Mouse (Mus musculus) c-Kit-negative CD71-positive TER-119-positive erythroid progenitor cells, embryonic 14.5 days (primary cell): Measurements from ENCODE around the gene Rassf8.

ENCODE experiments used
- DNase-seq: peaks from one replicate; pipeline ENCODE4 v3.0.0-alpha.2; 2013; ENCODE audit warnings: low read depth, low spot score

Rassf8 gene

DNA sequence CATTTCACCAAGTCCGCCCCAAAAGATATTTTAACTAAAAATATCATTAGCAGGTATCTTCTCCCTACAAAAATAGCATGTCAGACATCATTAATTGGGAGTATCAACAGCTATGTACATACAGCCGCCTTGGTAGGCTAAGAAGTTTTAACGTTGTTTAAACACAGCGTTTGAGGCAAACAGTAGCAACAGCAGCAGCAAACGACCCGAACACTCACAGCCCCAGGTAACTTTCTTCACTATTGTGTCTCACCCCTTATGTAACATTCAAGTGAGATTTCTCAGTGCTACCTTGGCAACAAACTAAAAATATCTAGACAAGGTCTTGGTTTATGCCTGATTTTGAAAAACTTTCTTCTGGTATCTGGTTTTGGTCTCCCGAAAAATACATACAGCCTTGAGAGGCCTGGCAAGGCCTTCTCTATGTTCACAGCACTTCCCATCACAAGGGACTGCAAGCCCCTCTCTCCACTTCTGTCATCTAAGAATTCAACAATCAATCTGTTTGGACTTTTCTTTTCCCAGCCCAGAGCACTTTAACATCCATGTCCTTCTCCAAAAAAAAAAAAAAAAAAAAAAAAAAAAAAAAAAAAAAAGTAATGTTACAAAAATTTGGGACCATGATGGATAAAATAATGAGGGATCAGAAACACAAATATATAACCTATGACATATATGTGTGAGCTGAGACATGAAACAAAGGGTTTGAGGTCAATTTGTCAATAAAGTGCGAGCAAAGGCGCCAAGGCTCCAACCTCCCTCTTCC is 115.1 kb downstream of the Rassf8 start:
- DNase-seq = no peak

DNA sequence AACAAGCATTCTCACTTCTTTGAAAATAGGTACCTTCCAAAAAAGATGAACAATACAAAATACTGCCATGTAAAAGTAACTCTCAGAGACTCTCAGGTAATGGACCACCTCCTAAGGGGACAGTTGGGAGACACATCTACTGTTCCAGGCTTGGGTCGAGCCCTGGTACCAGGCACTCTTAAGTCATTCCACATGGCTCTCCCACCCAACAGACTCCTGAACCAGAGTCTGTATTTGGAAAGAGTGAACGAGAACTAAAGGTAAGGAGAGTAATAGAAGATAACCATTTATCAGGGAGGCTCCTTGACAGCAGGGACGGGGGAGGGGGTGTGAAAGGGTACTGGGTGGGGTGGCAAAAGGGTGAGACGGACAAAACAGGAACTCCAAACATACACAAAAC is 115.8 kb downstream of the Rassf8 start:
- no peak for DNase-seq

GRCm38 (mm10) chr6:145862739-145863064 is 116.2 kb downstream of the Rassf8 start:
- no peak for DNase-seq

GRCm38 (mm10) chr6:145863065-145863971 is 116.8 kb downstream of the Rassf8 start:
- no peak for DNase-seq

GRCm38 (mm10) chr6:145864171-145864570 is 117.6 kb downstream of the Rassf8 start:
- DNase-seq = no peak

DNA sequence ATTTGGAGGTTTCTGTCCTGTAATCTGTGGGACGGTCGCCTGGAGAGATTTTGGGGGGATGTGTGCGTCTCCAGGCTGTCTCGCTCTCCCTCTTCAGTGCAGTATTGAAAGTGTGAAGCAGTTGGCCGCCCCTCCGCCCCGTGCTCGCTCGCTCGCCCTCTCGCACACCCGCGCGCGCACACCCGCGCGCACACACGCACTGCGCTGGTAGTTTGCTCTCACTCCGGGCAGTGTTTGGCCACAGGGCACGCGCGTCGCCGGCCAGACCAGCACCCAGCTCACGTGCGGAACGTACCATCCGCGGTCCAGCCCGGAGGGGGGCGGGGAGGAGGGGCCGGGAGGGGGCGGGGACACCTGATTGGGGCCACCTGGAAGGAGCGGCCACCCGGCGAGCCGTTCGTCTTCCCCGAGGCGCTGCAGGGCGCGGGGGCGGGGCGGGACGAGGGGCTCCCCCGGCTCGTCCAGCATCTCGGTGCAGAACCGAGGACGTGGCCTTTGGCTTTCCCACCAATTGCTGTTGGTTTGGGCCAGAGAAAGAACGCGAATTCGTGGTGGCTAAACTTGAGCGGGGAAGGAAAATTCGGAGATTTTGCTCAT is 118.8 kb downstream of the Rassf8 start, which contains the start of gene Bhlhe41:
Gene Bhlhe41, minus strand, starts transcription at position 270 of the 597 bp plus-strand sequence.
- DNase-seq = no peak

DNA sequence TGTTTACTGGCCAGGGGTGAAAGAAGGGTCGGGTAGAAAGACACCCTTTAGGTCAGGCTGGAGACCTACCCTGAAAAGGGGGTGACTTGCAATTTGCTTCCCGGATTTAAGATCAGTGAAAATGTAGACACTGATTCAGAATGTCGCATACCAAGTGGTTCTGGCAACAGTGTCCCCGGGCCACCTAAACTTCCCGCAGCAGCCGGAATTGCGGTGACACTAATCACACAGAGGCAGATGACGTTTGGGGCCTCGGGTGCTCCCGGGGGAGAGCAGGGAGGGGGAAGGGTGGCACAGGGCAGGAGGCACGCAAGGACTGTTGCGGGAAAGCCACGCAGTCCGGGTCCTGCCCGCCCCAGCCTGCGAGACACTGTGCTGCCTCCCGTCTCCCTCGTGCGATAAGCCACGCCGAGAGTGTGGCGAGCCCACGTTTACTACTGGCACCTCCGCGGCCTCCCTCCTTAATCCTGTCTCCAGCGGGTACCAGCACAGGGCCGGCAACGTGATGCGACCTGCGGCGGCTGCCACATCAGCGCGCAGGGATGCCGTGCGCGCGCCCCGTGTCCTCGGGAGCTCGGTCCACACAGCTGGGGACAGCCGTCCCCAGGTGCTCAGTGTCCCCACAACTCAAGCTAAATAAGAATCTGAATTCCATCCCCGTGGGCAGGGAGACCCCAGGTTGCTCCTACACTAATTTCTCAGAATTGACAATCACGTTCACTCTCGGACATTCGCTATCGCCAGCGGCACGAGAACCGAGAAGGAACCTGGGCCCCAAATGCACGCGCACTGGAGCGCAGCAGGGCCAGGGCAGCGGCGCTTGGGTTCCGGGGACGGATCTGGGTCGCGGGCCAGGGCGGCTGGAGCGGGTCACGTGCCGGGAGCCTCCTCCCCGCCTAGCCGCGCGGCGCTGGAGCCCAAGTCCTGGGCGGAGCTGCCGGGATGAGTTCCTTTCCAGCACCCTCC is 119.6 kb downstream of the Rassf8 start:
- DNase-seq = no peak

DNA sequence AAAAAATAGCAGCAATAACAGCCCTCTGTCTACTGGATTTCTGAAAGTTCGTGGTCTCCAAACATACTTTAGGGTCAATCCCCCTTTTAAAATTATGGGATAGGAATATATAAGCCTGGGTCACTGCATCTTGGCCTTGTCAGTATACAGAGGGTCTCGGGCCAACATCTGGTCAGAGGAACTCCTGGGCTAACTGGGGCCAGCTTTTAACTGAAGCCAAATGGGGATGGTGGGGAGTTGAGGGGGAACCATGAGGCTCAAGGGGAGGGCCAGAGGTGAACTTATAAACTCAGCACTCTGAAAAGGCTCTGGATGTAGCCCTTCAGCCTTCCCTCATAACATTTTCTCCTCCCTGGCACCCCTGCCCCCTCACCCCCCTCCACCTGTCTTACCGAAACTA is 120.6 kb downstream of the Rassf8 start:
- no peak for DNase-seq
